Mouse (Mus musculus) testis, postnatal 10 days (tissue): ENCODE measurements around the gene Theg.
A peak's percentile ranks its signal among the peaks of the same experiment; 100 is the strongest.

Source experiments
- DNase-seq: peaks from one replicate; pipeline ENCODE4 v3.0.0; 2021; ENCODE audit warnings: low spot score

Theg gene

DNA sequence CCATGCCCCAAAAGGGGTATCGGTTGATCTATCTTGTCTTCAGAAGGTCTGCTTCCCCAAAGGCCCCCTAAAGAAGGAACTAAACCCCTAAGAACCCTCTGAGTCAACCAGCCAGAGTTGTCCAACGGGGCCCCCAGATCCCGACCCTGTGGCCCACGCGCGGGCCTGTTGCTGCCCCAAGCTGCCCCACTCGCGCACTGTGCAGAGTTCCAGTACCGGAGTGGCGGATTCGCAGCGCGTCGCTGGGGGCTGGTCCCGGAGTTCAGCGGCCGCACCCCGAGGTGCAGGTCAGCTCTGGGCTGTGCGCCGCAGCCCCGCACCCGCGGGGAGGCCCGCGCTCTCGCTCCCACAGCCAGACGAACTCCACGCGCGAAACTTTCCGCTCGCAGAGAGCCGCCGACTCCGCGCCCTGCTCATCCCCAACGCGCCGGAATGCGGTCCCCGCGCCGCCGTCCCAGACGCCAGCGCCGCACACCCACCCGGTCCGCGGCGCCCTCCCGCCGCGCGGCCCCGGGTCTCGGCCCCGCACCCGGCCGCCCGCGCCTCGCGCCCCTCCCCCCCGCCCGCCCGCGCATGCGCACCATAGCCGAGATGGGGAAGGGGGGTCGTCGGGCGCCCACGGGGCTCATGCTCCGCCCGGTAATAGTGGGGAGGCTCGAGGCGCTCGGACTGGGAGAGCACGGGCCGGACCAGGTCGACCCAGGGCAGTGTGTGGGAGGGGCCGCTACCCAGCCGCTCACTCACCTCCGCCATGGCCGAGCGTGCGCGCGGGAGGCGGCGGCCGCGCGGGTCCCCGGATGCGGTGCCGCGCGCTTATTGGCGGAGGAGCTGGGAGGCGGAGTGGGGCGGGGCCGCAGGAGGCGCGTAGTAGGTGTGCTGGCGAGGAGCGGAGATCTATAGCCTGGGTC is 32.5 kb downstream of the Theg start, which contains the start of gene Mier2:
TSS of gene Mier2 (minus strand) at position 870 of the 908 bp plus-strand sequence.
- peak; percentile 89 for DNase-seq

DNA sequence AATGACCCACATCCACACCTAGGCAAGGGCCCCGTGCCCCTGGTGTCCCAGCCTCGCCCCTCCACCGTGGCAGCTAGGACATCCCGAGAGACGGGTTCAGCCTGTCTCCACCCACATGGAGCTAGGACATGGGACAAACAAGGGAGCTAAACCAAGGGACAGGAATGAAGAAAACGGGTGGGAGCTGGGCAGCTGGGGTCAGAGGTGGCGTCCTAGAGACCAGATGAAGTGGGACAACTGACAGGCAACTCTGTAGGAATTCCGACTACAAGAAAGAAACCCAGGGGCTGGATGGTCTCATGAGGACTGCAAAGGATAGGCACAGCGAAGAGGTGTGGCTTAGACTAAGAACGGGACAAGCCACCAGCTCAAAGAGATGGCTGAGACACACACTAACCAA is 33.4 kb downstream of the Theg start:
- DNase-seq = peak; percentile 46

DNA sequence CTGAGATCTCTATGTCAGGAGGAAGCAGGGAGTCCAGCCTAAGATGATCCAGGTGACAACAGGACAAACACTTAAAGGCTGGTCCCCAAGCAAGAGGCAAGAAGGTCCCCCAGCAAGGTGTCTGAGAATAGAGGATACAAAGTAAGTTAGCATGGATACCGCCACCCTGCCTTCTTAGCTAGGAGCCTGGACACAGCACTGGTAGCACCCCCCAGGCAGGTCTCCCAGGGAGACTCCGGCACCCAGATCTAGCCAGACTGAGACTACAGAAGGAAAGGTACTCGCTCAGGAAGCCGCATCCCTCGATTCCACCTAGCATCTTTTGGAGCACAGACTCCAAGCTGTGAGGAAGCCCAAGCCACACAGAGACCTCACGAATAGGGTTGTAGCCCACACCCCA is 34.0 kb downstream of the Theg start:
- peak; percentile 41 for DNase-seq

DNA sequence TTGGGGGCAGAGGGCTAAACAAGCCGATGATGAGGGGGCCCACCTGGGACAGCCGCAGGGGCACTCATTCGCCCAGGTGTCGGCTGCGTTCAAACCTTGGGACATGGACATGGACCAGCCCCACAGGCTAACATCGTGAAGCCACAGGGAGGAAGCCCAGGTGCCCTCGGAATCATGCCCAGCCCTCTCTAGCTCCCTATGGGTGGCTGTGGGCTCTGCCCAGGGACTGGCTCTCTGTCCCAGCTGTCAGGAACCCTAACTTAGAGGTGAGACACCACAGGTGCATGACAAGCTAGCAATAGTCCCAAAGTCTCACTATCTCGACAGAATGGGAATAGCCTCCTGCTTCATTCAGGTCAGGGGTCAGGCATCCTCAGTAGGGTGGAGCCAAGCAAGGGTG is 34.6 kb downstream of the Theg start:
- DNase-seq = peak; percentile 40

DNA sequence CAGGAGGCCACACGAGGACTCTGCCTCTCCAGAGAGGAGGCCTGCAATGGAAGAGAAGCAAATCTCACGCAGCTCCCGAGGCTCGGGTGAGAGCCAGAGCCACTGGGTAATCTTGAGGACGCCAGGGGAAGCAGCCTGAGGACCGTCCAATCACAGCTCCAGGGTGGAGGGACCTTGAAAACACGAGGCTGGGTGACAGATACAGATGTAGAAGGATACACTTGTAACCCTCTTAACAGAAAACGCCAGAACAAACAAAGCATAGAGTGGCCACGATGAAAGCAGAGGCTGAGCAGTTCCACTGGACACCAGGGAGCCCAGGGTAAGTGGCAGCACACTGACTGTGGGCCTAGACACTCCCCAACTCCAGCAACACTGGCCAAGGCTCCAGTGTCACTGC is 36.8 kb downstream of the Theg start:
- peak; percentile 61 for DNase-seq

DNA sequence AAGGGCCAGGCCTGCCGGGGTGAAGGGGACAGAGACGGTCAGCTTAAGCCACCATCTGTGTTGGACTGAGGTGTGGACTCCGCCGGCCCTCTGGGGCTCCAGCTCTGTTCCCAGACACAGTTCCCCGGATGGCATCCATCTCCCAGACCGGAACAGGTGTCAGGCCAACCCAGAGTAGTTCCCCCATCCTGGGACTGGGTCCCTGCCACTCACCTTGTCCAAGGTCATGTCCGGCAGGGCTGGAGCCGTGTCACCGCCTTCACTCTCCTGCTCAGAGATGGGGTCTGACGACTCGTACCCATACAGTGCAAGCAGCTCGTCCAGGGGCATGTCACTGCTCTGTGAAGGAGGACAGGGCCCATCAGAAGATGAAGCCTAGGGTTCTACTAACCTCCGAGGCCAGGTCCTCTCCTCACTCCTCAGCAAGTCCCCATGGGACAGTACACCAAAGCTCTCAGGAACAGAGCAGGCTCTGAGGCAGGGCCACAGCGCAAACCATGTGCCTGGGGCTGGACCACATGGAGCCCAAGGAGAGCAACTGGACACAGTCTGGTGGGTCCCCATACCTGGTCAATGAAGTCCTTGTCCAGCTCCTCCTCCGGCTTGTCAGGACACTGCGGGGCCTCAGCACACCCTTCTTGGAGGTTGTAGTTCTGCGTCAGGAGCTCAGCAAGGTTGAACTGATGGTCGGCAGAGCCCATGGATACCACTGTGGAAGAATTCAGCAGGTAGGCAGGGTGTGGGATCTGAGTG is 38.0 kb downstream of the Theg start:
- peak; percentile 39 for DNase-seq

DNA sequence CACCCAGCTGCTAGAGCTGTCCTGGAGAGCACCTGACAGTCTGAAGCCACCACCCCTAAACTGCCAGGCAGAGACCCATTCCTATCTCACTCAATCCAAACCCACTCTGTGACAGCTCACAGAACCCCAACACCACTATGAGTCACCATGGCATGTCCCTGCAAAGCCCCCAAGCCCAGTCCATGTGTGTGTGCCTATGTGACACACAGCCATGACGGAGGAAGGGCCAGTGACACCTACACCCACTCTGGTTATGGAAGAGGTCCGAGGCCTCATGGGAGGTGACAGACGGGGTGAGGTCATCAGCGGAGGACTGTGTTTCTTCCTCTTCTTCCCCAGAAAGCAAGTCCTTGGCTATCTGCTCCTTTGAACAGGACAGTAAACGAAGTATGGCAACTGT is 38.6 kb downstream of the Theg start:
- DNase-seq = peak; percentile 35

DNA sequence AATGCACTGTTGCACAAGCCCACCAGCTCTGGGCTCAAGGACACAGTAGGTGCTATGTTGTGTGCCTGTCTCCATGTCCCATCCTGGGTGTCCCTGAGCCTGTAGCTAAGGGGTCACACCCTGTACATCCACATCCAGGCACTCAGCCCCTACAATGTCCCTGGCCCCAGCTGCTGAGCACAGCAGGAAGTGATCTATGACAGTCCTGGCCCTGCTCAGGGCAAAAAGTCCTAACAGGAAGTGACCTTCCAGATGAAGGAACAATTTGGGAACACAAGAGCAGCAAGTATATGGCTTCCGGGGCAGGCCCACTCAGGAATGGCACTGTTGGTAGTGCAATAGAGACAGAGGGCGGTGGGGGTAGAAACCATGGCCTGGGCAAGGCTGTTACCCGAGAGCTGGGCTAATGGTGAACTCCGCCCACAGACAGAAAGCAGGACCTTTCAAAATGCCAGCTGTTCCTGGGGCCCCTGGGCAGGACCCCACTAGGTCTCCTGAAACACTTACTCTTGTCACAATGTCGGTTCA is 39.9 kb downstream of the Theg start:
- peak; percentile 36 for DNase-seq

DNA sequence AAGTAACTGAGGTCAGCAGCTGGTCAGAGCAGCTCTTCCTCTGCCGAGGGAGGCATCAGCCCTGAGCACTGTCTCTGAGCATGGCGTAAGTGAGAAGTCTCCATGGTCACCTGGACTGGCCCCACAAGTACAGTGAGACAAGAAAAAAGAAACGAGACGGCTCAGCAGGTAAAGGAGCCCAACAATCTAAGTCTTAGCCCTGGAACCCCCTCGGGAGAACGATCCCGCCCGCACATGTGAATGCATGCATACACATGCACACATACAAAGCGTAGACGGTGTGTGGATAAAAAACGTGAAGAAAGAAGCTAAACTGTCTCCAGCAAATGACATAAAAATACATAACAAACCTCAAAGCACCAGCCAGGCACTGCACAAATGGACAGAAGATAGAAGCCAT is 40.6 kb downstream of the Theg start:
- DNase-seq = peak; percentile 30

DNA sequence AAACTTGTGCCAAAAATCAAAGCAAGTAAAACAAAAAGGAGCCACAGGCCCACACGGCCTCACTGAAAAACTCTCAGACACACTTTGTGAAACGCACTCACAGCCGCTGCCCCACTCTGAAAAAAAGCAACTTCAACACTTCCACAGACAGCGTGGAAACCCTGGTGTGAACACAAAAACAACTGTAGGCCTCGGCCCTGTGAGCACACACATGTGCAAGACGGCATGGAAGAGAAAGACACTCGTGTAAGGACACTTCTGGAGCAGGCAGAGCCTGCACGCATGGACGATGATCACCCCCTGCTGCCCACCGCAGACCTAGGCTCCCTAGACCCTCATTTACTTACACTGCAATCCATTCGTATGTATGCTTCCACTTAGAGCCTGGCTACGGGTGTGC is 41.2 kb downstream of the Theg start:
- DNase-seq = peak; percentile 35

DNA sequence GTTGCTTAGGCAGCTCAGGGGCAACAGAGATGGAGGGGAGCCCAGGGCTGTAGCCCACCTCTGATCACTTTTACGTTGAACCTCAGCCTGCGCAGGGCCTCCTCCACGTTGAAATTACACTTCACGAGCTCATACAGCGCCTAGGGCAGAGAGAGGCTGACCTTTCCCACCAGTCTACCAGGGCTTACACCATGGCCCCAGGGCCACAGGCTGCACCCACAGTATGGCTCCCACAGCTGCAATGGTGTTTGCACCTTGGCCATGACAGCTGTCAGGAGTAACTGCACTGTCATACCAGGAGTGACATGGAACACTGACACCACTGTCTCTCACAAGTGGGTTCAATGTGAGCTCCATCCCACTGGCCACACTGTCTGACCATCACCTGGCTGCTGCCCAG is 42.5 kb downstream of the Theg start:
- peak; percentile 28 for DNase-seq

DNA sequence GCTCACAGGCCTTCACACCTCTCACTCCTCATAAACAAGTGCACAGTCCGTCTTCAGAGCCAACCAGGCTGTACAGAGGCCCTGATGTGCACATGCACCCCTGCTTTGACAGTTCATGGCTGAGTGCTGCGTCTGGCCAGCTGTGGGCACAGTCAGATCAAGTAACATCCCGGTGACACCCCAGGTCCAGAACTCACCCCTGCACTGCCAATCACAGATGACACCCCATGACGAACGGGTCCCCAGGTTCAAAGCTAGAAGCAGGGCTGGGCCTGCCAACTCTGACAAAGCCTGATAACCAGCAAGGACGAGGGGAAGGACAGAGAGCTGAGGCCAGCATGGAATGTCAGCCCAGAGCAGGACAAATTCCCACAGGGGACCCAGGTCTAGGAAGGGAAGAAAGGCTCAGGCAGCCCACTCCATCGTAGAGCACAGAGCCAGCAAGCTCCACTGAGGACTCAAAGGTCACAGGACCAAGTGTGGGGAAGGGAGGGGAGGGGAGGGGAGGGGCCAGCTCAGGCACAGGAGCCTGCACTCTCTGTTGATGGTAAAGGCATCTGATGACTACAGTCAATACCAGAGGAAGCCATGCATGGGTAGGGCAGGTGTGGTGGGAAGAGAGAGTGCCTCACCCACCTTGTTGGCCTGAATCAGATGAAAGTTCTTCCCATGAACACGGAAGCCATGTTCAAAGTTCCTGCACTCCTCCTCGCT is 43.1 kb downstream of the Theg start:
- DNase-seq = peak; percentile 35

DNA sequence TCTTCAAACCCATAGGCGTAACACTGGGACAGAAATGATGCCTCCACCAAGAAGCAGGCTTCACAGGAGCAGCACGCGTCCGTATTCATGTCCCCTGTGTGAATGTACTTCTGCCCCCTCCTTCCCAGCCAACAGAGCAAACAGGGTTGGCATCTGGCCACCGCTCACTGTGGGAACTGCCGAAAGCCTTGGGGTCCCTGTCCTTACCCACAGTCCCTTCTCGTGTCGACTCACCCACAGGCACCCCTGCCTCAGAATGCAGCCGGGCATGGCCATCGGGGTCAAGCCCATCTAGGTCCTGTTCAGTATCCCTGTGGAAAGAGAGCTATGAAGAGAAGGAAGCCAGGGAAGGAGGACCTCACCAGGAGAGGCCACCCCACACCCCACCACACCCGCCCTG is 45.0 kb downstream of the Theg start:
- DNase-seq = peak; percentile 49

DNA sequence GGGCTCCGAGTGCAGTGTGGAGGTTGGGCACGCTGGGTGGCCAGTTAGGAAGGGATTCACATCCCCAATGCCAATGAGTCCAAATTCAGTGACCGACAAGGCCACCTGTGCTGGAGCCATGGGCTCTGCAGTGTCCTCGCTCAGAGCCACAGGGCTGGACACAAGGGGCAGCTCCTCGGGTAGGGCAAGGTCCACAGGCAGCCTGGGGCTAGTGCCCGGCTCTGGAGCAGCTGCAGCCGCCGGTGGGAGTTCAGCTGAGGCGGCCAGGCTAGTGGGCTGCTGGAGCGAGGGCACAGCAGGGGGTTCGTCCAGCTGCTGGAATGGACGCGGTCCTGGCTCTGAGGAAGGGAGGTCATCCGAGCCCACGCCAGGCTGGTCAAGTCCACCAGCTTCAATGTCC is 45.6 kb downstream of the Theg start:
- peak; percentile 38 for DNase-seq

DNA sequence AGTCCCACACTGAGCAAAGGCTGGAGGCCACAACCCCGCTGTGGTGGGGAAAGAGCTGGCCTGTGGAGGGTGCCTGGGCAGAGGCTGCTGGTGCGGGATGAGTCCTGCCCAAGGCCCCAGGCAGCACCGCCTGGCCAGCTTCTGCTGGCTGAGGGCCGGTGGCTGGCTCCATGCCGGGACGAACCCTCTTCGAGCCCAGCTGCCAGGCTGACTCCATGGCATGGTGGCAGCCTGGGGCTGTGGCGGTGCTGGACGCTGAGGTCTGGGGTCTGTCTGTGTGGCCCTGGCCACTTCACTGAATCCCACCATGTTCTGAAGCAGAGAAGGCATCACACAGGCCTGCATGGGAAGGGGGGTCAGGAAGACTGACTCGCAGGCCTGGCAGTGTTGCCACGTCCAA is 46.4 kb downstream of the Theg start:
- DNase-seq = peak; percentile 38

DNA sequence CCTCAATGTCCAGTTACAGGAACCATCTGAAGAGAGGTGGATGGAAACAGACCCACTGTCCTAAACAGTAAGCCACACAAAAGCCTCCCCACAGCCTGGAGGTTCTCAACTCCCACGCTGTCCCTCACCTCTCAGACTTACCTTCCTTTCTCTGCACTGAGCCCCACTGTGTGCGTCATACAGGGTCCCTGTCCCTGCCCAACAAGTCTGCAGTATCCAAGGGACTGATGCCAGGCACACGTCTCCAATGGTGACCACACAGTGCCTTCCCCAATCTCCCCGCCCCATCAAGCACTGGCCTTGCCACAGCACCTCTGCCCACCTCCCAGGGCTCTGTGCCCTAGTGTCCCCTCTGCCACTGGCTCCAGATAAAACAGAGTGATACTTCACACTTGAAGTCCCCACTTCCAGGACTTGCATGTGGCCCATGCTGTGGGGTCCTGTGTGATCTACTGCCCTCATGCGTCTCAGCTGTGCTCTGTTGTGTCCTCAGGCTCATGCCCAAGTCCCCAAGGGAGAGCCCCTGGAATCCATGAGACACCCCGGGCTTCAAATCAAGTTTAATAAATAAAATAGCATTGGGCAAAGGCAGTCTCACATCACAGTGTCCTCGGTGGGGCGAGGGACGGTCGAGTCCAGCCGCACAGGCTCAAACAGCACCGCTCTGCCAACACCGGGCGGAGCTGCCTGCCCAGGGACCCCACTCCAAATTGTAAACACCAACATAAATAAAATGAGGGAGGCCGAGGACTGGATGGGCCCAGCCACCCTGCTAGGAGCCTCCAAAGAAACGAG is 47.2 kb downstream of the Theg start:
- DNase-seq = peak; percentile 39

DNA sequence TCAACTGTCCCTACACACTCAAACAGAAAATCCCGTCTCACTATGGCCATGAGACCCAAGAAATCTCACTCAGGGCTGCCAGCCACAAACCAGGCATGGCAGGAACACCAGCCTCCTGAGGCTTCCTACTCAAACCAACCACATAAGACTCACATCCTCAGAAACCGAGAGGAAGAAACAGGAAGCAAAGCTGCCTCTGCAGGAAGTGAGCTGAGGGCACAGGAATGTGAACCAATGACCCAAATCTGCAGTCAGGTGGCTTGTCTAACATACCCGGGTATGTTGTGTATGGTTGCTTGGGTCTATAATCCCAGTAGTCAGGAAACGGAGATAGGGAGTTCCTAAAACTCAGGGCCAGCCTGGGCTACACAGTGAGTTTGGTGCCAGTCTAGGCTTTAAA is 48.3 kb downstream of the Theg start:
- DNase-seq = no peak

DNA sequence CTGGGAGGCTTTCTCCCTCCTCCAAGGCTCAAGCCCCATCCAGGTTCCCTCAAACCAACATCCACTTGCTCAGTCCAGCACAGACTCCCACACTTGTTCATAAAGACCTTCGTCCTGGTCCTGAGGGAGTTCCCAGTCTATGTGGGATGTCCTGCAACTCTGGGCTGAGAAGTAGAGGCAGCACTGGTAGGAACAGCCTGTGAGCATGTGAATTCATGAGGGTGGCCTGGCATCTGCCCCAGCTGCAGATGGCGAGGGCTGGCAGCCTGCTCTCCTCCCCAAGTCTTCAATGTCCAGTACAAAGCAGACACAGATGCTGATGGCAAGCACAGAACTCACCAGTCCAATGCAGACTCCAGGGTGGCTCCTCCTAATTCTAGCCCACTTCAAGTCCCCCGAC is 48.8 kb downstream of the Theg start:
- DNase-seq = peak; percentile 36

DNA sequence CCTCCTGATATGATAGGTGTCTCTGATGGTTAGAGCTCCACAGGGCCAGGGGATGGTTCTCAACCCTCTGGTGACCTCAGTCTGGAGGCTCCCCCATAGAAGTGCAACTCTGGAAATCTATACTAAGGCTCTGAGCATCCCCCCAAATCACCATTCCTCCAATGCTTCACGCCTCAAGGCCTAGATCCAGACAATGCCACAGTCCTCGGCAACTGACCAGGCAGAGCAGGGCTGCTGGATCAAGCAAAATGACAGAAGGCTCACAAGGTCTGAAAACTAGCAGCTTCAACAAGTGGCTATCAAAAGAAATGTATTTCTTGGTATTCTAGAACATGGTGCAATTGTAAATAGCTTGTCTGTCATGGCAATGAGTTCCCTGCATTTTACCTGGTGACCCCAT is 49.4 kb downstream of the Theg start:
- peak; percentile 31 for DNase-seq

DNA sequence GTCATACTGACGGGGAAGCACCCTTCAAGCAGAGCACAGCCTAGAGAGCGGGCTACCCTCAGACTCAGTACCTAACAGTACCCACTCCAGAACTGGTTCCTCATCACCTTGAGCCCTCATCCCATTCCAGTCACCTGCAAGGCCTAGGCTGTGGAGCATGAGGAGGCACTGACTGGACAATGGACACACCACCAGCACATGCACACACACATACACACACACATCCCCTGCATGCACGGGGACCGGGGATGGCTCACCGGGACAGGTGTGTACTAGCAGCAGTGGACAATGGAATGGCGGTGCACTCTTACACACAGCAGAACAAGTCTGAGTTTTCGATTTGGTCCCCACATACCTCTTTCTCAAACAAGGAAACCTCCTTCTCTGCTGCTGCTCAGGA is 49.9 kb downstream of the Theg start:
- peak; percentile 40 for DNase-seq

DNA sequence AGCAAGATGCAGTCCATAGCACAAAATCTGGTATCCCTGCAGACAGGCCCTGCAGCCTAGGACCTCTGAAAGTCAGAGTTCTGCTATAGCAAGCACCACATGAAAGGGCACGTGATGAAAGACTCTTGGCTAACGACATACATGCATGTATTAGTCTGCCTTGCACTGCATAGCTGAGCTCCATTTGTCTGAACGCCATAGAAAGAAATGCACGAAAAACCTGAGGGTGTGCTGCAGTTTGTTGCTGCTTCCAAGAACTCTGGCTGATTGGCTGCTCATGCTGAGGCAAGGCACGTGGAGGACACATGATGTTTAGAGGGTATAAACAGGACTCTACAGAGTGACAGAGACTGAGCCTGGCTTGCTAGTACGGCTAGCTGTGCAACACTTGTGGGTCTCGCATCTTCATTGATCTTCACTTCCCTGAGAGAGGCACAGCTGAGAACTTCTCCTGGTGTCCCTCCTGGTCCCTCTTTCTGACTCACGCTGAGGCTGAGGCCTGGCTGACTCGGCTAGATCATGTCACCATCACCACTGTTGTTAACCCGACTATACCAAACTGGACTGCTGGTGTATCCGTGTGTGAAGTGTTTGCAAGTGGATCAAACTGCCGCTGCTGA is 50.6 kb downstream of the Theg start:
- DNase-seq = peak; percentile 24
